Mouse (Mus musculus) adrenal gland, postnatal 25 days (tissue): ENCODE data around the gene Deup1. TPM values are rescaled to one million over a fixed set of nuclear protein-coding genes. Genes with fewer than 3 reads are reported as not detected.

Experiments
- DNase-seq: peaks from one replicate; pipeline ENCODE4 v3.0.0; 2021; ENCODE audit warnings: mixed read lengths
- total RNA-seq: library from RNA; stranded (reverse); gene quantifications from 2 replicates; pipeline ENCODE4 v1.2.3, GENCODE M21; 2021

Deup1 gene
- total RNA-seq, 1 experiment from 2014 or later, result 1.1 TPM

DNA sequence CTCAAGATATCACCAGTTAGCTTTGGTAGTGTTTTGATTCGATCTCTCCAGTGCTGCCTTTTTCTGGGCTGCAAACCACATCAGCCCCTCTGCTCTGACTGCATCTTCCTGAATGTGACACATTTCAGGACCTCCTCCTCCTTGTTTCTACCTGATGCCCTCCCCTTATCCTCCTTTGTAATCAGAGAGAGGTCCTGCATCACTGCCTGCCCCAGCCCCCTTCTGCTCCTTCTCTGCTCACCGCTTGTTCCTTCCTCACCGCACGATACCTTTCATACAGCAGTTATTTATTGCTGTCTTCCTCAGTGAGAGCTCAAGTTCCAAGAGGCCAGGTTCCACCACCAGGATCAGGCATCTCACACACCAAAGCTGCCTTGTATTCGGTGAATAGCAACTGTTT is 96.5 kb downstream of the Deup1 start:
- no peak for DNase-seq

GRCm38 (mm10) chr9:15529965-15530320 is 97.8 kb downstream of the Deup1 start:
- DNase-seq, result no peak

DNA sequence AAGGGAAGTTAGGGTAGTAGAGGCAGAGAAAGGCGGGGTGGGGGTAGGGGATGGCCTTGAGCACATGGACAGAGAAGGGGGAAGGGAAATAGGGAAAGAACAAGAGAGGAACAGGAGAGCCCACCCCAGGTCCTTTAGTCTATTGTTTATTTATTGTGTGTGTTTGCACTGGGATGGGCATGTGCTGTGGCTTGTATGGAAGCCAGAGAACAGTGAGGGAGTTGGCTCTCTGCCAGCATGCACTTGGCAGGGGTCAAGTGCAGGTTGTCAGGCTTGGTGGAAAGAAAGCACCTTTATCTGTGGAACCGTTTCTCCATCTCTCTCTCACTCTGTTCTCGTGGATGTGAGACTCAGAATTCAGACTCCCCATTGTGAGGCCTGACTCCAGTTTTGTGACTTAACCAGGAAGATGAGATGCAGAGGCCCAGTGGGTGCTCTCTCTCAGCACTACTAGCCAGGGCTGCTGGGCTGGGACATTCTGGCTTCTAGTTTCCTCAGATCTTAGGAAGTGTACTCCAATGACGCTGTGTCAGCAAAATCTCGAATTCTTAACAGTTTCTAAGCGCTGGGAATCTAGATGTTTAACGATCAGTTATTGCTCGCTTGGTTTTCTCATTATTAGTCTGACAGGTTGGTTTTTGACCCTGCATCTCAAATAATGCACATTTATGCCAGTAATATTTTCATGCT is 98.3 kb downstream of the Deup1 start:
- peak; percentile 34 for DNase-seq

- no peak for DNase-seq
Observed at GRCm38 (mm10) chr9:15528368-15528767, 99.4 kb downstream of the Deup1 start.

DNA sequence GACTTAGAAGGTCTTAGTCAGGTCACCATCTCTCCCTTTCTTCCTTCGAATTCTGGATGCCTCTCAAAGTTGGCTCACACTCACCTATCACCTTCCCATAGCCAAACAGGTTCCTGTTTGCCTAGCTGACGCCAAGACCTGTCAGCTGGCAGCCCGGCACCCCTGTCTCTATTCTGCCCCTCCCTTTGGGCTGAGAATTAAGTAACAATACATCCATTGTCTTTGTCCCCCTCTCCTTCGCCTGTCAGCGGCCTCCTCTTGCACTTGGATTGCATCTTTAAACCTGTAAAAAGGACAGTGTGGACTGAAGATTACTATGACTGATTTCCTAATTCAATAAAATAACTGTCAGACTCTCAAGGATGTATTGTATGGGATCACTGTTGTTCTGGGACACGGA is 99.9 kb downstream of the Deup1 start:
- DNase-seq, result no peak

- no peak for DNase-seq
Observed at GRCm38 (mm10) chr9:15526539-15526938, 101.2 kb downstream of the Deup1 start.

DNA sequence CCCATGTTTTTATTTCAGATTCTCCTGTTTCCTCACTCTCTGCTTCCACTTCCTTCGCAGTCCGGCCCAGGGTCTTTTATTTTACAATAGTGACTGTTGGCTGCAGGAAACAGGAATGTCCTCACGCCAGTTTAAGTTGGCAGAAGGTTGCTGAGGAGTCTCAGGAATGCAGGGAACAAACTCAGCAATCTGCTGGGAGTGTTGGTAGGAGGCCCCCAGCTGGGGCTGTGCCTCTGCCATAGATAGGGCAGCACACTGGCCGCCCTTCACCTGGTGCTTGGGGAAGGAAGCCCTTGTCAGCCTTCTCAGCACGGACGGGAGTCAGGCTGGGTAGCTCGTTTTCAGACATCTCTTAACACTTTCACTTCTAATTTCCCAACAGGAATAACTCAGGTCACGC is 102.5 kb downstream of the Deup1 start:
- no peak for DNase-seq

- peak; percentile 42 for DNase-seq
Observed at GRCm38 (mm10) chr9:15523646-15524045, 104.1 kb downstream of the Deup1 start.

DNA sequence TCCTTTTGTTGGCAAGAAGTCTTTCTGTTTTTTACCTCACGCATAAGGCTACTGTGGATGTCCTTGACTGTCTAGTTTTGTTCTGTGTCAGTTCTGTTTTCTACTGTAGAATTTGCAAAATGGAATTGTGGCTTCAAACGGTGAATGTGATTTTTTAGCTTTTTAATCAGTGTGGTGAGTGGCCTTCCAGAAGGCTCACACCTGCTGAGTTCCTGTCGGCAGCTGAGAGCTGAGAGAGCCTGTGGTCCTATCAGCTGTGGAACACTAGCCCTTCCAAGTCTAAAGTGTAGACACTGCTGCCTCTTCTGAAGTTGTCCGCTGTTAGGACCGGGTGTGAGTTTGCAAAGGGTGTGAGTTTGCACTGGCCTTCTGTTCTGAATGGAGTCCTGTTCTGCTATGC is 104.8 kb downstream of the Deup1 start:
- DNase-seq, result no peak

GRCm38 (mm10) chr9:15522348-15522747 is 105.4 kb downstream of the Deup1 start:
- DNase-seq, result peak; percentile 26

- peak; percentile 47 for DNase-seq
Observed at GRCm38 (mm10) chr9:15517979-15518378, 109.8 kb downstream of the Deup1 start.

DNA sequence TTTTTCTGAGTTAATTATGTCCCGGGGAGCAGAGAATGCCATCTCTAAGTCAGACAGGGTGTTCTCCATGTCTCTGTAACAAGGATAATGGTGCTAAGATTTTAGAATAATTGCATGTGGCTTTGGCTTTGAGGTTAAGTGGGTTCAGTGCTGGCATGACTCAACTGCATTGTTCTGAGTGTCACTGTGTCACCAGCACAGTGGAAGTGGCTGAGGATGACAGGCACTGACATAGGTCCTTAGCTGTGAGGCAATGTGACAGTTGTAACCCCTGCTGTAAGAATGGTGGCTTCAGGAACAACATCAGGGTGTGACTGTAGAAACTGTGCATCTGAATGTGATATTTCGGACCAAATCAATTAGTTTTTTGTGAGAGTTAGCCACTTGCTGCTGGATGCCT is 111.7 kb downstream of the Deup1 start:
- DNase-seq, result no peak

DNA sequence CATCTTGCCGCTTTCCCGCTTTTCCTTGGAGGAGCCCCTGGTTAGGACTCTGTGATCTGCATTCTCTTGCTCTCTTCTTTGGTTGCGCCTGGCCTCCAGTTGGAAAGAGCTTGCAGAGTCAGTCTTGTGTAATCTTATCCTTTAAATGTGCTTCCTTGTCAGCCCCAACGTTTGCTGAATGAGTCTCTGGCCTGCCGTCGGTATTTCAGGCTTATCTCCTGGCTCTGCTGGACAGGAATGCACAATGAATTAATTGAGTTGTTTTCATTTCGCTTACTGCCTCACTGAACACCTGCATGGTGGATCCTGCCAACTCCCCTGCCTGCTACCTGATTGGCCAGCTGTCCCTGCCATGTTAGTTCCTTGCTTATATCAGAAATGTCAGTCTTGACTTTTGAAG is 114.8 kb downstream of the Deup1 start:
- DNase-seq, result no peak

DNA sequence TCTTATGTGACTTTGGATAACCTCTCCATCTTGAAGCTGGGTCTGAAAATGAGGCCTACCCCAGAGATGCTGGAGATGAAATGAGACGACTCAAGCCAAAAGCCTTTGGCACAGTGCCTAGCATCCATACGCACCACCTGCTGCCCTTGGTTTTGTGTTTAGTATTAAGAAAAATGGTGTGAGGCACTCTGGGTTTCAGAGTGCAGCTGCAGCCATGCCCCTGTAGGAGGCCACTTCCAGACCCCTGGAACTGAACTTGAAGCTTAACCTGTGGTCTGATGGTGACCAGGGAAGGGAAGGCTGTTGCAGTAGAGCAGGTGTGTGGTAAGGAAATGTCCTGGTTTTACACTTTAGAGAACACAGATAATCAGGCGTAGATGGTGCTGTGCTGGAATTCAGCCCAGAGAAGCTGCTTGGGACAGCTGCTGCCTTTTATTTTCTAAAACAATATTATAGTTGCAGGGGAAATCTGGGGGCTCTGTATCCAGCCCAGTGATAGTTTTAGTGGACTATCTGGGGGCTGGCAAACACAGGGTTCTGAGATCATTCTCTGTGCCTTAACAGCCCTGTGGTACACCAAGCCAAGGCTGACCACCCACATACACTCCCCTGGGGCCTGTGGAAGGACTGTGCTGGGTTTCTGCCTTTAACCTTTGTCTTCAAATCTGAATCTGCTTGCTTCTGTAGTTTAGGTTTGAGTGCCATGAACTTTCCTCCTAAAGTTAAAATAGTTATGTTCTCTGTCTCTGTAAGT is 117.0 kb downstream of the Deup1 start:
- DNase-seq, result no peak

Other genes with a start within 250 kb of the Deup1 start
- 26.6 and 32.0 TPM in 2 replicates for gene Smco4, start 134.5 kb downstream of the Deup1 start, total RNA-seq
- gene Slc36a4, start 81.8 kb upstream of the Deup1 start, total RNA-seq, result 33.6 and 38.6 TPM in 2 replicates
- gene Mtnr1b, start 246.6 kb upstream of the Deup1 start, total RNA-seq, result not detected in 2 replicates